Mouse (Mus musculus) forebrain, embryonic 12.5 days (tissue): ENCODE measurements around the gene Phactr1. TPM values are rescaled to one million over a fixed set of nuclear protein-coding genes. Genes with fewer than 3 reads are reported as not detected.

Experiments
- ATAC-seq: fragments of 200-750 bp; cut with Nextera tagmentation; 2 replicates; pipeline ENCODE4 v1.8.0; 2017; ENCODE audit warnings: moderate TSS enrichment; ENCODE audit not compliant: low FRiP score
- H3K27ac ChIP-seq: fragments of 300-500 bp; sonication (generic); 2 replicates; pipeline ENCODE4 v1.5.1; 2016; ENCODE audit warnings: mild to moderate bottlenecking
- H3K27me3 ChIP-seq: fragments of 300-500 bp; sonication (generic); 2 replicates; pipeline ENCODE4 v1.6.1; 2016; ENCODE audit warnings: mild to moderate bottlenecking
- H3K36me3 ChIP-seq: fragments of 300-500 bp; sonication (generic); replicated peaks from 2 replicates; pipeline ENCODE4 v1.6.1; 2016; ENCODE audit warnings: mild to moderate bottlenecking
- H3K4me1 ChIP-seq: fragments of 300-500 bp; sonication (generic); 2 replicates; pipeline ENCODE4 v1.6.1; 2016
- H3K4me2 ChIP-seq: fragments of 300-500 bp; sonication (generic); 2 replicates; pipeline ENCODE4 v1.6.1; 2016; ENCODE audit warnings: mild to moderate bottlenecking, moderate library complexity
- H3K4me3 ChIP-seq: fragments of 300-500 bp; sonication (generic); replicated peaks from 2 replicates; pipeline ENCODE4 v1.5.1; 2016; ENCODE audit warnings: mild to moderate bottlenecking
- H3K9ac ChIP-seq: fragments of 300-500 bp; sonication (generic); 2 replicates; pipeline ENCODE4 v1.6.1; 2016; ENCODE audit warnings: mild to moderate bottlenecking
- H3K9me3 ChIP-seq: fragments of 300-500 bp; sonication (generic); 2 replicates; pipeline ENCODE4 v1.6.1; 2016
- WGBS: fragments of 180-500 bp; shearing (Covaris S2); methylation state at CpG from one replicate; pipeline ENCODE4 v1.1.7; 2016; 5-methylcytosine and 5-hydroxymethylcytosine counted together
- polyA plus RNA-seq: library from polyadenylated mRNA; unstranded; fragments of >200 nt; fragmentation: Nextera tagmentation; extraction: Ambion mirVana; gene quantifications from 2 replicates; pipeline ENCODE4 v1.2.1, GENCODE M21; 2016

The Phactr1 gene
- polyA plus RNA-seq, 1 experiment from 2014 or later = 17.4 TPM

DNA sequence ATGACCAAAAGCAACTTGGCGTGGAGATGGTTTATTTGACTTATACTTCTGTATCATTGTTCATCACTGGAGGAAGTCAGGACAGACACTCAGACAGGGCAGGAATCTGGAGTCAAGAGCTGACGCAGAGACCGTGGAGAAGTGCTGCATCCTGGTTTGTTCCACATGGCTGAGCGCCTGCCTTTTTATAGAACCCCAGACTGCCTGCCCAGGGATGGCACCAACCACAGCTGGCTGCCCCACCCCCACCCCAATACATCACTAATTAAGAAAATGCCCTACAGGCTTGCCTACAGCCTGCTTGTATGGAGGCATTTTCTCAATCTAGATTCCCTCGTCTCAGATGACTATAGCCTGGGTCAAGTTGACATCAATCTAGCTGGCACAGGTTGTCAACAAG lies 338.4 kb downstream of the Phactr1 start:
- no peaks in the 10 kb centered on the region for H3K36me3 ChIP-seq
- no peak overlapping the region for H3K4me3 ChIP-seq
- no peaks in the 10 kb centered on the region for H3K9me3 ChIP-seq
- 69% methylated on average over 5 of the region's 5 CpGs for WGBS
- no peaks in the 10 kb centered on the region for H3K27me3 ChIP-seq
- peaks cover 5% of the 10 kb centered on the region; the same call in 1 of the 2 replicates for H3K4me1 ChIP-seq
- H3K4me2 ChIP-seq = no peak overlapping the region
- ATAC-seq = no peak
- H3K27ac ChIP-seq = no peak overlapping the region
- H3K9ac ChIP-seq = no peak overlapping the region

DNA sequence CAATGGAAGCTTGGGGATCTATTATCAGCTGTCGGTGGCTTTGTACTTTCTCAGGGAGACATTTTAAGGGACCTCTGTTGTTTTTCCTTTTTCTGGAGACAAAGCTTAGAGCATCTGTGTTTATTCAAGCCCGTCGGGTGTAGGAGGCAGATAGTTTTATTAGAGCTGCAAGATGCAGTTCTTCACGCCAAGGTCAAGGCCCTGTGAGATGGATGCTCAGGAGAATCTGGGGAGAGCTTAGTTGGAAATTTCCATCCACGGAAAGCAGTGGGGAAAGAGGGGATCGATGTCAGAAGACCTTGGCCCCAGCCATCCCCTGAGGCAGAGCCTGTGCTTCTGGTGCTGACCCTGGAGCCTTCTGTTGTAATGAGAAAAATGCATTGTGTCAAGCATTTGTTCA lies 340.6 kb downstream of the Phactr1 start:
- Histone ChIP-seq H3K9ac (no peak overlapping the region), H3K4me3 (no peak overlapping the region), H3K4me1 (no peaks in the 10 kb centered on the region; the same call in 1 of the 2 replicates), H3K27me3 (0 out of 2 replicates have a peak, but pooled peaks cover 3% of the 10 kb centered on the region), H3K4me2 (no peak overlapping the region), H3K36me3 (no peaks in the 10 kb centered on the region), H3K27ac (no peak overlapping the region), H3K9me3 (no peaks in the 10 kb centered on the region)
- no peak for ATAC-seq
- whole genome bisulfite sequencing = 84% methylated on average over 6 of the region's 6 CpGs

DNA sequence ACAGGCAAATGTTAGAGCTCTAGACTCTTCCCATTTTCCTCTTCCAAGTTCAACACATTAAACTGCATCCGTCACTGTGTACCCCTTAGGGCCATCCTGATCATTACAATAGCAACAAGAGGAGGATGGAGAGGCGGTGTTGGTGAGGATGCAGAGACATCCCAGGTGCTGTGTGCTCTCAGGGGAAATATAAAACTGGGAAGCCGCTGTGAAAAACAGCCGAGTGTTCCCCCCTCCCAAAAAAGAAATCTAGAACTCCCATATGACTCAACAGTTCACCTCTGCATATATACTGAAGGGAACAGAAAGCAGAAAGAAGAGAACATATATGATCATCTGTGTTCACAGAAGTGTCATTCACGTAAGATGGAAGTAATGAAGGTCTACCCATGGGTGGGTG lies 342.6 kb downstream of the Phactr1 start:
- Histone ChIP-seq H3K36me3 (no peaks in the 10 kb centered on the region), H3K4me3 (no peak overlapping the region), H3K4me1 (no peaks in the 10 kb centered on the region), H3K27me3 (0 out of 2 replicates have a peak, but pooled peaks cover 3% of the 10 kb centered on the region), H3K27ac (no peak overlapping the region), H3K9ac (no peak overlapping the region), H3K4me2 (no peak overlapping the region), H3K9me3 (no peaks in the 10 kb centered on the region)
- ATAC-seq = no peak
- WGBS = 83% methylated on average over 5 of the region's 5 CpGs

DNA sequence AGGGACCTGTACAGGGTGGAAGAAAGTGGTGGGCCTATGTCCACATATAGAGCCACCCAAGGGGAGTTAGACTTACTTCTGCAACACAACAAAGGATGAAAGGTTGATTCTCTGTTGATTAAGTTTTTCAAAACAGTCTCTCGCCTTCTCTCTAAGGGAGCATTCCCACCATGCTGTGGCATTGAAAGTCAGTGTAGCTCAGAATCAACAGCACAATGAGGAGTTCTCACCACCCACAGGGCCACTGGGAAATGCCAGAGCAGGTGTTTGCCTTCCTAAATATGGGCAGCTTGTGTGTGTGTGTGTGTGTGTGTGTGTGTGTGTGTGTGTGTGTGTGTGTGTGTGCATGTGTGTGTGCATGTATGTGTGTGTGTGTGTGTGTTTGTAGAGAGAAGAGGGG lies 347.1 kb downstream of the Phactr1 start:
- H3K36me3 ChIP-seq = no peaks in the 10 kb centered on the region
- 0 out of 2 replicates have a peak, but pooled peaks cover 2% of the 10 kb centered on the region for H3K9me3 ChIP-seq
- H3K9ac ChIP-seq = no peak overlapping the region
- ATAC-seq = no peak
- no peak overlapping the region for H3K4me3 ChIP-seq
- no peaks in the 10 kb centered on the region for H3K4me1 ChIP-seq
- no peak overlapping the region for H3K4me2 ChIP-seq
- H3K27me3 ChIP-seq = peaks cover 20% of the 10 kb centered on the region
- WGBS = 33% methylated on average over 1 of the region's 1 CpGs
- H3K27ac ChIP-seq = no peak overlapping the region

DNA sequence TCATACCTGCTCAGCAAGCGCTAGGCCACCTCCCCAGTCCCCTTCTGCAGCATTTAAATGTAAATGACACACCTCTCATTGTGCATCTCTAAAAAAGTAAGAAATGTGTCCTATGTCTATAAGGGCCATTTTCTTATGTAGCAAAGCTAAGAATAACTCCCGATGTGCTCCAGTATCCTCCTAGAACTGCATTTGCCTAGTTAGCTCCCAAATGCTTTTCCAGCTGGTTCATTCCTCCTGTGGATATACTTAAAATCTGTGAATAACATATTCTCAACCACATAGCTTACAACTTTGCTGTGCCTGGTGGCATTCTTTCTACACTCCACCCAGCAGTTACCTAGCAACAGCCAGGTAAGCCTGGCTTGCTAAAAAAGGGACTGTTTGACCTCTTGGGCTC lies 349.8 kb downstream of the Phactr1 start:
- Histone ChIP-seq H3K4me1 (no peaks in the 10 kb centered on the region), H3K9me3 (0 out of 2 replicates have a peak, but pooled peaks cover 5% of the 10 kb centered on the region), H3K27me3 (peaks cover 17% of the 10 kb centered on the region), H3K9ac (no peak overlapping the region), H3K36me3 (no peaks in the 10 kb centered on the region), H3K27ac (no peak overlapping the region), H3K4me3 (no peak overlapping the region), H3K4me2 (no peak overlapping the region)
- ATAC-seq = no peak
- WGBS = 78% methylated on average over 2 of the region's 2 CpGs

DNA sequence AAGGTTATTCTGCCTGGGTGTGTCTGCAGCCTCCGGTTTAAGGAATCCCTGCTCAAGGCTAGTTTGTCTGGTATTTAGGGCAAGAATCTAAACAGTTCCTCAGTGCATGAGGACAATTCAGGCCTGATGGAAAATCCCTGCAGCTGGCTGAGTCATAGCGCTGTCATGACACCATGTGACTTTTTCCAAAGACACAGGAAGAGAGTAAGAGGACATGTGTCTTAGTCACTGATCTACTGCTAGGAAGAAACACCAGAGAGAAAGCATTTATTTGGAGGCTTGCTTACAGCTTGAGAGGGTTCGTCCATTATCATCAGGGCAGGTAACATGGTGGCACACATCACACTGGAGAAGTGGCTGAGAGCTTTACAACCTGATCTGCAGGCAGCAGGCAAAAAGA lies 352.0 kb downstream of the Phactr1 start:
- Histone ChIP-seq H3K9ac (no peak overlapping the region), H3K27me3 (peaks cover 17% of the 10 kb centered on the region), H3K4me1 (no peaks in the 10 kb centered on the region), H3K4me2 (no peak overlapping the region), H3K9me3 (0 out of 2 replicates have a peak, but pooled peaks cover 5% of the 10 kb centered on the region), H3K27ac (no peak overlapping the region), H3K4me3 (no peak overlapping the region), H3K36me3 (no peaks in the 10 kb centered on the region)
- 94% methylated on average over 3 of the region's 3 CpGs for WGBS
- no peak for ATAC-seq

DNA sequence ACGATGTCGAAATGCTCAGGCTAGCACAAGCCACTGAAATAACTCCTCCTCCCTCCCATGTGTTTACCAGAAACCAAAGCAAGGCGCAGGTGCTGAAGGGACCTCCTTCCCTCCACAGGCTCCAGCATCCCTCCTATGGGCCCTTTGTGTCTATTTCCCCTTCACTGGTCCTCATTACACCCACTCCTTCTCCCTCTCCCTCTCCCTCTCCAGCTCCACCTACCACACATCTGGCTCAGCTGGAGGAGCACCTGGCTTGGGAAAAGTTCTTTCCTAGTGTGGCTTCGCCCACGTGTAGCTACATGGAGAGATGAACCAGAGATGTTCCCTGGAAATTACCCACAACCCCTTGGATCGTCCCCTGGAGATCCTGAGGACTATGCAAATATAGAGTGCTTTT lies 356.1 kb downstream of the Phactr1 start:
- no peaks in the 10 kb centered on the region for H3K27me3 ChIP-seq
- H3K9ac ChIP-seq = no peak overlapping the region
- ATAC-seq = no peak
- H3K4me2 ChIP-seq = no peak overlapping the region
- H3K4me1 ChIP-seq = no peaks in the 10 kb centered on the region
- WGBS = 69% methylated on average over 6 of the region's 6 CpGs
- 0 out of 2 replicates have a peak, but pooled peaks cover 5% of the 10 kb centered on the region for H3K9me3 ChIP-seq
- no peaks in the 10 kb centered on the region for H3K36me3 ChIP-seq
- H3K27ac ChIP-seq = no peak overlapping the region
- no peak overlapping the region for H3K4me3 ChIP-seq

DNA sequence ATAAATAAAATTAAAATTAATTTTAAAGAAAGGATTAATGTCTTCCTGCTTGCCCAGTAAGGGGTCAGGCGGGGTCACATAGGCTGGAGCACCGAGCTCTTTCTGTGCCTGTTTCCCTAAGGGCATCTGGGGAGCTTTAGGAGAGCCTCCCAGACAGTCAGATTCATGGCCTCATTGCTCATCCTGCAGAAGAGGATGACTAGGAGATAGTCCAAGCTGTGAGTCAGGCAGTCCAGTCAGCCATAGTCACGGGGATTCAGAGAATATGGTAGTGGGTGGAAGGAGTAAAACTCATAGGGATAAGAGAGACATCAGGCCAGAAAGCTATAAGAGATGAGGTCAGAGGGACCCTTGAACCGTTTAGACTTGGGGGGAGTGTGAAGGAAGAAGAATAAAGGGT lies 362.3 kb downstream of the Phactr1 start:
- WGBS = 83% methylated on average over 4 of the region's 4 CpGs
- H3K9me3 ChIP-seq = no peaks in the 10 kb centered on the region

DNA sequence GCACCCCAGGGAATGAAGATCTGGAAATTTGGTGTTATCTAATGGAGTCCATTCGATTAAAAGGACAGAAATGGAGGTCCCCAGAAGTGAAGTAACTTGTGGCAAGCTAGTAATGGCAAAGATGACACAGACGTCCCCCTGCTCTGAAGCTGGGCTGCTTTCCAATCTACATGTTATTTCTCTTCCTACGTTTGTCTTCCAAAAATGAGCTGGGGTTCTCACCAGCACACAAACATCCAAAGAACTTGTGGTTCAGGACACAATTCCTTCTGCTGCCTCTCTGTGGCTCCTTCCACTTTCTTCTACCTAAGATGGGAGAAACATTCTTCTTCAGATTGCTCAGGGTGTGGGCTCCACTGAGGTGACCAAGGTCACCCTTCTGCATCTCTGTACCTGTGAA lies 368.1 kb downstream of the Phactr1 start:
- Histone ChIP-seq H3K9me3 (no peaks in the 10 kb centered on the region), H3K27ac (no peak overlapping the region), H3K27me3 (0 out of 2 replicates have a peak, but pooled peaks cover 3% of the 10 kb centered on the region), H3K4me1 (no peaks in the 10 kb centered on the region), H3K36me3 (no peaks in the 10 kb centered on the region), H3K4me2 (no peak overlapping the region), H3K4me3 (no peak overlapping the region), H3K9ac (no peak overlapping the region)
- ATAC-seq = no peak
- 77% methylated on average over 3 of the region's 3 CpGs for WGBS

More for the DNA sequence above, 362.3 kb downstream of the Phactr1 start:
- no peak for ATAC-seq
- Histone ChIP-seq H3K4me1 (no peaks in the 10 kb centered on the region), H3K27me3 (no peaks in the 10 kb centered on the region), H3K27ac (no peak overlapping the region), H3K36me3 (no peaks in the 10 kb centered on the region), H3K4me3 (no peak overlapping the region), H3K4me2 (no peak overlapping the region), H3K9ac (no peak overlapping the region)

DNA sequence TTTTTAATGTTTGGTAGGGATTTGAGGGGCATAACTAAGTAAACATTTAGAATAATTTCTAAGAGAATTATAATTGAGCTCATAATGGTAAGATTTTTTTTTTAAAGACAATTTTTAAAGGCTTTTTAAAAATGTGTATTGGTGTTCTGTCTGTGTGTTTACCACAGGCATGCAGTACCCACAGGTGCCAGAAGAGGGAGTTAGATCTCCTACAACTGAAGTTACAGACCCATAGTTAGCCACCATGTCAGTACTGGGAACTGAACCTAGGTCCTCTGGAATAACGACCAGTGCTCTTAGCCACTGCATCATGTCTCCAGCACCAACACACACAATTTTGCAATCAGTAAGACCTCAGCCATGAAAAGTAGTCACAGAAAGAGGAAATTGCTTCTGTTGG lies 372.8 kb downstream of the Phactr1 start:
- H3K36me3 ChIP-seq = no peaks in the 10 kb centered on the region
- no peak overlapping the region for H3K27ac ChIP-seq
- no peak overlapping the region for H3K4me3 ChIP-seq
- H3K27me3 ChIP-seq = 0 out of 2 replicates have a peak, but pooled peaks cover 3% of the 10 kb centered on the region
- no peak overlapping the region for H3K4me2 ChIP-seq
- peaks cover 8% of the 10 kb centered on the region for H3K4me1 ChIP-seq
- WGBS = 93% methylated on average over 1 of the region's 1 CpGs
- ATAC-seq = no peak
- H3K9me3 ChIP-seq = no peaks in the 10 kb centered on the region
- H3K9ac ChIP-seq = no peak overlapping the region

DNA sequence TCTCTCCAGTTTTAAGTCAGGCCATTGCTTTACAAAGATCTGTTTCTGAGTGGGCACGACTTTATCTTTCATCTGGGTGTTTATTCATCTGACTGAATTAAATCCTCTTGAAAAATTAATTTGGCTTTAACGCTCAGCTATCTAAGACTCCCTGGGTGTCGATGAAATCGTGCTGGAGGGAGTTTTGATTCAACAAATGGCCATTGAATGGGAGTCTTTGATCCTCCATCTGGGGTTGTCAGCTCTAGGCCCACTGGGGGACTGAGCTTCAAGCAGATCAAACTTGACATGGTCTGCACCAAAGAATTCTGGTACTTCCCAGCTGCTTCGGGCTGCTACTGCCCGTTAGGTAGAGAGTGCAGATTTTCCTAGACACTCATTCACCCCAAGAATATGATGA lies 374.7 kb downstream of the Phactr1 start:
- H3K27me3 ChIP-seq = no peaks in the 10 kb centered on the region
- H3K27ac ChIP-seq = no peak overlapping the region
- ATAC-seq = no peak
- no peaks in the 10 kb centered on the region for H3K36me3 ChIP-seq
- H3K4me2 ChIP-seq = no peak overlapping the region
- 38% methylated on average over 6 of the region's 6 CpGs for WGBS
- no peak overlapping the region for H3K9ac ChIP-seq
- H3K9me3 ChIP-seq = no peaks in the 10 kb centered on the region
- H3K4me1 ChIP-seq = peaks cover 8% of the 10 kb centered on the region
- H3K4me3 ChIP-seq = no peak overlapping the region

DNA sequence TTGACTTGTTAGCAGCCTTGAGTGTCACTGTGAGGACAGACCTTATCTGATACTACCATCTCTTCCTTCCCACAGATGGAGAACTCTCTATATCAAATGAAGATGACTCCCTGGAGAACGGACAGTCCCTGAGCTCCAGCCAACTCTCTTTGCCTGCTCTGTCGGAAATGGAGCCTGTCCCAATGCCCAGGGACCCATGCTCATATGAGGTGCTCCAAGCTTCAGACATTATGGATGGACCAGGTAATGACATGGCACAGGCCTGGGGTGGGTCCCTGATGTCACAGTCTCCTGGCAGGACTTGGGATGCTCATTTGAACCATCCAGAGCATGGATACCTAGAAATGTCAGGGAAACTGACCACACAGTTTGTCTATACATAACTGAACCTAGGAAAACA lies 376.7 kb downstream of the Phactr1 start:
- H3K9me3 ChIP-seq = no peaks in the 10 kb centered on the region
- no peak overlapping the region for H3K9ac ChIP-seq
- no peak for ATAC-seq
- 91% methylated on average over 2 of the region's 2 CpGs for WGBS
- H3K4me2 ChIP-seq = no peak overlapping the region
- H3K4me3 ChIP-seq = no peak overlapping the region
- no peak overlapping the region for H3K27ac ChIP-seq
- H3K36me3 ChIP-seq = no peaks in the 10 kb centered on the region
- H3K27me3 ChIP-seq = no peaks in the 10 kb centered on the region
- H3K4me1 ChIP-seq = peaks cover 8% of the 10 kb centered on the region

DNA sequence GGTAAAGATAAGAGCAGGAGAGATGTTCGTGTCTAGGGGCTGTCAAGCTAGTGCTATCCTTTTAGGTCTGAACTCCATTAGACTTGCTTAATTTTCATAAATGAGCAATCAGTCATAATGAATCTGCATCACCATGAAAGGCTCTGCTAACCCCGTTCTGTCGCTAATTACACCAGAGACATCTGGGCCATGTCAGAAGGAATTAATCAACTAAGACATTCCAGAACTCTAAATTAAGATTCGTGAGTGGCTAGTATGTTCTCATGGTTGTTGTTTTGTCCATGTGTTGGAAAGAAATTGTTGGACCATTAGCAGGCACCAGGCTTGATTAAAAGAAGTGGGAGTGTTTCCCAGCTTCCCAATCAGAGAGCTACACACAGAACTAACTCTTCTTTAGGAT lies 382.9 kb downstream of the Phactr1 start:
- WGBS = 61% methylated on average over 4 of the region's 4 CpGs
- ATAC-seq = no peak
- no peak overlapping the region for H3K27ac ChIP-seq
- H3K4me1 ChIP-seq = no peaks in the 10 kb centered on the region
- H3K4me3 ChIP-seq = no peak overlapping the region
- no peak overlapping the region for H3K9ac ChIP-seq
- H3K36me3 ChIP-seq = no peaks in the 10 kb centered on the region
- no peak overlapping the region for H3K4me2 ChIP-seq
- H3K9me3 ChIP-seq = no peaks in the 10 kb centered on the region
- no peaks in the 10 kb centered on the region for H3K27me3 ChIP-seq
